Mouse (Mus musculus) kidney, embryonic 16.5 days (tissue): ENCODE measurements around the gene Gm30191. TPM values are rescaled to one million over a fixed set of nuclear protein-coding genes. Genes with fewer than 3 reads are reported as not detected.
"Not testable (repeated sequence)": the region's sequence is repeated elsewhere in the genome, so short reads cannot be mapped to it uniquely, and the experiment has no call there.

ENCODE experiments used
- ATAC-seq: fragments of 200-750 bp; cut with Nextera tagmentation; 2 replicates; pipeline ENCODE4 v1.8.0; 2017; ENCODE audit warnings: moderate TSS enrichment; ENCODE audit not compliant: low FRiP score, low TSS enrichment
- H3K27ac ChIP-seq: fragments of 300-500 bp; sonication (generic); 2 replicates; pipeline ENCODE4 v1.5.1; 2014; ENCODE audit warnings: low read length
- H3K27me3 ChIP-seq: fragments of 300-500 bp; sonication (generic); 2 replicates; pipeline ENCODE4 v1.6.1; 2014; ENCODE audit warnings: low read length, control low read depth, mixed read lengths; ENCODE audit not compliant: insufficient read depth
- H3K36me3 ChIP-seq: fragments of 300-500 bp; sonication (generic); 2 replicates; pipeline ENCODE4 v1.6.1; 2014; ENCODE audit warnings: low read length, control low read depth, mixed read lengths; ENCODE audit not compliant: insufficient read depth
- H3K4me1 ChIP-seq: fragments of 300-500 bp; sonication (generic); 2 replicates; pipeline ENCODE4 v1.6.1; 2014; ENCODE audit warnings: low read length, control low read depth, mixed read lengths; ENCODE audit not compliant: insufficient read depth
- H3K4me2 ChIP-seq: fragments of 300-500 bp; sonication (generic); replicated peaks from 2 replicates; pipeline ENCODE4 v1.6.1; 2014; ENCODE audit warnings: low read depth, low read length
- H3K4me3 ChIP-seq: fragments of 300-500 bp; sonication (generic); 2 replicates; pipeline ENCODE4 v1.5.1; 2014; ENCODE audit warnings: mild to moderate bottlenecking, low read length
- H3K9ac ChIP-seq: fragments of 300-500 bp; sonication (generic); replicated peaks from 2 replicates; pipeline ENCODE4 v1.6.1; 2014; ENCODE audit warnings: low read length
- H3K9me3 ChIP-seq: fragments of 300-500 bp; sonication (generic); 2 replicates; pipeline ENCODE4 v1.6.1; 2016; ENCODE audit warnings: low read length, control low read depth
- WGBS: fragments of 180-500 bp; shearing (Covaris S2); extraction: QIAGEN DNeasy Blood & Tissue Kit; methylation state at CpG from one replicate; pipeline ENCODE4 v1.1.7; 2014; 5-methylcytosine and 5-hydroxymethylcytosine counted together
- polyA plus RNA-seq: library from polyadenylated mRNA; unstranded; fragments of >200 nt; fragmentation: Nextera tagmentation; extraction: Ambion mirVana; gene quantifications from 2 replicates; pipeline ENCODE4 v1.2.1, GENCODE M21; 2015

Gm30191 gene
- polyA plus RNA-seq, 1 experiment from 2014 or later, result not detected

DNA sequence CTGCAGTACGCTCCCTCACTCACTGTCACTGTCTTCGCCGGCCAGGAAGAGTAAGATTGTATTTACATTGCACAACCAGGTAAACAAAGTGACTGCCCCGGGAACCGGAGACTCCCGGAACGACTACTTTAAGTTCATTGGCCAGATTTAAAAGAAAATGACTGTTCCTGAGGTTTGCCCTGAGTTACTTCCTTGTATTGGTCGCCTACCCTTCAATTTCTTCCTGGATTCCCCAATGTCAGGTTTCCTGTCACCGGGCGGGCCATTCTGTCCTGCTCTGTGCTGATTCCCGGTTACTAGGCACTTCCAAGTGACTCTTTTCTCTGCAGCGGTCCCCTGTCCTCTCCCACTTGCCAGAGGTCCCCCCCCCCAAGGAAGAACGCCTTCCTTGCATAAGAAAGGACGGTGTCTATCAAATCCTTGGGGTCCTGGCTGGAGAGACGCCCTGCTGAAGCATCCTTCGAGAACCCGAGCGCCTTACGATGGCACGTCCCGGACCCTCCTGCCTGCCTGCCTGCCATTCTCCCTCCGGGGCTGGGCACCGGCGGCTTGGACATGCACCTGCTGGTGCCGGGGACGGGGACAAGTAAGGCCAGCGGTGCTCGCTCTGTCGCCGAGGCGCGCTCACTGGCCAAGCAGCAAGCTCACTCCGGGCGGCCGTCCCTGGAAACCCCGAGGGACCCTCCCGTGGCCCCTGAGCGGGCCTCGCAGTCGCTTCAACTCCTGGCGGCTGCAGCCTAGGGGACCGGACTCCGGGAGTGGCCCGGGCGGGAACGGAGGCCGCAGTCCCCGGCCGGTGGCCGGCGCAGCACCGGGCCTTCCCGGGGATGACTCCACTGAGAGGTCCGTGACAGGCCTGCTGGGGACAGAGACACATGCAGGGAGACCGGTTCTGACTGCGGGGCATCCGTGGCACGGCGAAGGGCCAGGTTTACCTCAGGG, 39.8 kb downstream of the Gm30191 start:
- Histone ChIP-seq H3K4me1 (peaks cover 22% of the 10 kb centered on the region), H3K4me2 (peak overlapping the region; percentile 70), H3K9me3 (no peaks in the 10 kb centered on the region), H3K9ac (peak overlapping the region; percentile 81), H3K27ac (peak overlapping the region; percentile 39; the same call in 1 of the 2 replicates), H3K27me3 (no peaks in the 10 kb centered on the region), H3K36me3 (peaks cover 17% of the 10 kb centered on the region), H3K4me3 (peak overlapping the region; percentile 72)
- peak; percentile 43 for ATAC-seq
- WGBS, result 1% methylated on average over 59 of the region's 59 CpGs

DNA sequence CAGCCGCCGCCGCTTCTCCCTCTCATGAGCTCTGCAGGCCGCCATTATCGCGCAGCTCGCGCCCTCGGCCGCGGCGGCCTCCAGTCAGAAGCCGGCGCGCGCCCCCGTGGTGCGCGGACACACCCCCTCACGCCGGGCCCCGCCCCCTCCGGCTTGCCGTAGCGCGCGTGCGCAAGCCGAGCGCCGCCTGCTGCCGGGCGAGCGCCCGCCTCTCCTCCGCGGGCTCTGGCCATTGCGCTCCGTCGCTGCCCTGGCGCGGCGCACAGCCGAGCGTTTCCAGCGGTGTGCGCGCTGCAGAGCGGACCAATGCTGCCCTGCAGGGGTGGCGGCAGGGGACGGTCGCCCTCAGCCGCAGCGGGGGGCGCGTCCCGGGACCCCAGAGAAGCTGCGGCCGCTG, 40.4 kb downstream of the Gm30191 start:
- H3K4me3 ChIP-seq, result peak overlapping the region; percentile 72
- H3K27ac ChIP-seq, result peak overlapping the region; percentile 97
- H3K36me3 ChIP-seq, result peaks cover 15% of the 10 kb centered on the region
- H3K4me2 ChIP-seq, result peak overlapping the region; percentile 70
- peaks cover 22% of the 10 kb centered on the region for H3K4me1 ChIP-seq
- H3K9ac ChIP-seq, result peak overlapping the region; percentile 81
- no peaks in the 10 kb centered on the region for H3K27me3 ChIP-seq
- under 1% methylated on average over 51 of the region's 59 CpGs for WGBS
- peak; percentile 97 for ATAC-seq
- no peaks in the 10 kb centered on the region for H3K9me3 ChIP-seq

DNA sequence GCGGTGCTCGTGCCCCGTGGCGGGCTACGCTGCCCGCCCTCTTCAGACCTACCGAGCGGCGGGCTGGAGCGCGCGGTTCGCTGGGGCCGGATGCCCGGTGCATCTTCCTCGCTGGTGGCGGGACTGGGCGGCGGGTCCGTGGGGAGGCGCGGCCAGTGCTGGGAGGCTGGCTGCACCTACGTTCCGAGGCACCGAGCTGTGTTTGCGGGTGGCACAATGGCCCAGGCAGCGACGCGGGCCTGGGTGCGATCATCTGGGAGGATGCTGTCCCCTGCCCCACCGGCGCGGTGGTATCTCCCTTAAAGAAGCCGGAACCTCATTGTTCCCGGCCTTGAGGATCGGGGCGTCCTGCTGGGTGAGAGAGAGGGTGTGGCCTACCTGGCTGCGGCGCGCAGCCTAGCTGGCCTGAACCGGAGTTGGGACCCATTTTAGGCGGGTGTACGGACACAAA, 40.9 kb downstream of the Gm30191 start, which contains the start of gene Pdik1l:
Pdik1l (minus strand) TSS at position 321 of the 451 bp plus-strand sequence.
- H3K27ac ChIP-seq, result peak within 1 kb of the TSS; percentile 97
- H3K36me3 ChIP-seq, result peaks cover 13% of the 10 kb centered on the region; the same call in 1 of the 2 replicates
- H3K27me3 ChIP-seq, result peaks cover 3% of the 10 kb centered on the region; the same call in 1 of the 2 replicates
- peak; percentile 89 for ATAC-seq
- no peaks in the 10 kb centered on the region for H3K9me3 ChIP-seq
- H3K4me2 ChIP-seq, result peak within 1 kb of the TSS; percentile 70
- H3K4me3 ChIP-seq, result peak within 1 kb of the TSS; percentile 72
- peaks cover 22% of the 10 kb centered on the region for H3K4me1 ChIP-seq
- peak within 1 kb of the TSS; percentile 81 for H3K9ac ChIP-seq
- WGBS, result under 1% methylated on average over 43 of the region's 43 CpGs

DNA sequence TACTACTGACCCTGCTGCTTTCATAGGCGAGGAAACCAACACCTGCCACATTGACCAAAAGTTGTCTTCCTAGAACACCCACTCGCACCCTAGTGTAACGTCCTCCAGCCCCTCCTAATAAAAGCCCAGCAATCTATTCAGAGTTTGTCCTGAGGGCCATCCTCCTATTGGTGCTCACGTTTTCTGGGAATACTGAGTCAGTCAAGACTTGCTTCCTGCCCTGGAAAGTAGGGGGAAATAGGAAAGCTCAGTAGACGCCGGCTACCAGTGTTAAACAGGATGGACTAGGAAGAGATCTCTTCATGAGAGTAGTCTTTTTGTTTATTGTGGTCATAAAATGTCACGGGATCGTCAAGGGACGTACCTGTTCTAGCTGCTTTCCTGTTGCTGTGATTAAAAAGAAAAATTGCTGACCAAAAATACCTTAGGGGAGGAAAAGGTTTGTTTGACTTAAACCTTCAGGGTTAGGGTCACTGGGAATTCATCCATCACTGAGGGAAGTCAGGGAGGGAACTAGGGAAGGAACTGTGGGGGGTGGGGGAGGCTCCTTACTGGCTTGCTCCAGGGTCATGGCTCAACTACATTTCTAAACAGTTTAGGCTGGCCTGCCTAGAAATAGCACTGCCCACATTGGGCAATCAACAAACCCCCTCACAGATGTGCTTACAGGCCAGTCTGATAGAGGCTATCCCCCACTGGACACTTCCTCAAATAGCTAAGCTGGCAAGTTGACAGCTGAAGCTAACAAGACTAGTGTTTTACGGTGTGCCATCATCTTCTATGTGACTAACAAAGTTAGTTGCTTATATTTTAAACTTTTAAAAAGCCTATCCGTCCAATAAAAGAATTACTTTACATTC, 41.9 kb downstream of the Gm30191 start:
- 13% methylated on average over 11 of the region's 11 CpGs for WGBS
- Histone ChIP-seq H3K9ac (peak overlapping the region; percentile 81), H3K4me1 (peaks cover 22% of the 10 kb centered on the region), H3K36me3 (0 out of 2 replicates have a peak, but pooled peaks cover 7% of the 10 kb centered on the region), H3K27ac (peak overlapping the region; percentile 97), H3K9me3 (no peaks in the 10 kb centered on the region), H3K4me3 (peak overlapping the region; percentile 72), H3K4me2 (peak overlapping the region; percentile 70), H3K27me3 (peaks cover 6% of the 10 kb centered on the region; the same call in 1 of the 2 replicates)
- no peak for ATAC-seq

DNA sequence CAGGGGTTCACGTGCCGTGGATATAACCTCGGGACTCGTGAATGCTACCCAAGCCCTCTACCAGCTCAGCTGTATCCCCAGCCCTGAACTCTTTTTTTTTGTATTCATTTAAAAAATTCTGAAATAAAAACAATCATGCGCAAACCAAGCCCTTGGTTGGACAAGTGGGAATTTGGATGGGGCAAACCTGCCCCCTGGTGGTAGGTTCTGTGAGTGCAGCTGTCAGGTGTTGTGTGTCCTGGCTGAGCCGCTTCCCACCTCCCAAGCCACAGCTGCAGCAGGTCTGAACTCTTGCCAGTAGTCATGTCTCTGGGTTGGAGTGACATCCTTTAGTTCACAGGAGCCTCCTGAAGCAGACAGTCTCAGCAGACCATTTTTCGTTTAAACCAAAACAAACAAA, 45.3 kb downstream of the Gm30191 start:
- H3K4me3 ChIP-seq, result no peak overlapping the region
- H3K9me3 ChIP-seq, result peaks cover 3% of the 10 kb centered on the region; the same call in 1 of the 2 replicates
- no peak for ATAC-seq
- H3K27ac ChIP-seq, result no peak overlapping the region
- H3K36me3 ChIP-seq, result no peaks in the 10 kb centered on the region
- no peak overlapping the region for H3K9ac ChIP-seq
- peaks cover 6% of the 10 kb centered on the region; the same call in 1 of the 2 replicates for H3K27me3 ChIP-seq
- H3K4me1 ChIP-seq, result peaks cover 14% of the 10 kb centered on the region
- 19% methylated on average over 7 of the region's 7 CpGs for WGBS
- H3K4me2 ChIP-seq, result no peak overlapping the region

DNA sequence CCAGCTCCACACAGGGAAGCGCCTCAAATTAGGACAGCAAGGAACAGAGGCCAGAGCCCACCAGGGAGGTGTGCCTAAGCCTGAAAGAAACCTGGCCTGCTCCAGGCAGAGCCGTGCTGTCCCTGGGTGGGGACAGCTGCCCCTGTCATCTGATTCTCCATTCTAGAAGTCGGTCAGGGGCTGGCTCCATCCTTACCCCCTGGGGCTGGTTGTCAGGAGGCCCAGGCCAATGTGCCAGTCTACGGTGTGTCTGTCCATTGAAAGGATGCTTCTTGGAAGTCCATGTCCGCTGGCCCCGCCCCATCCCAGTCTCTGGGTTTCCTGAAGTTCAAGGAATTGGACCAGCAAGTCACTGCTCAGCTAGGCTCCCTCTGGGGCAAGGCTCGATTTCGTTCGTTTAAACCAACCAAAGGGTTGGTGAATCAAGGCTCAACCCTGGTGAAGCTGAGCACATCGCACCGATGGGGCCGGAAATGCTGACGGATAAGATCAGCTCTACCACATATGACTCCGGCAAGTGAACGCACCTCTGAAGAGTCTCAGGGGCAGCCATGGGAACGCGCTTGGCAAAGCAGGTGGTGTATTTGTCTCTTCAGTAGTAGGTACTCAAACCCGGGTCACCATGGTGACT, 46.4 kb downstream of the Gm30191 start:
- Histone ChIP-seq H3K4me2 (no peak overlapping the region), H3K9me3 (peaks cover 3% of the 10 kb centered on the region; the same call in 1 of the 2 replicates), H3K4me1 (peaks cover 12% of the 10 kb centered on the region), H3K27me3 (peaks cover 6% of the 10 kb centered on the region; the same call in 1 of the 2 replicates), H3K4me3 (no peak overlapping the region), H3K27ac (no peak overlapping the region), H3K36me3 (no peaks in the 10 kb centered on the region), H3K9ac (no peak overlapping the region)
- WGBS, result 67% methylated on average over 18 of the region's 18 CpGs
- ATAC-seq, result no peak

DNA sequence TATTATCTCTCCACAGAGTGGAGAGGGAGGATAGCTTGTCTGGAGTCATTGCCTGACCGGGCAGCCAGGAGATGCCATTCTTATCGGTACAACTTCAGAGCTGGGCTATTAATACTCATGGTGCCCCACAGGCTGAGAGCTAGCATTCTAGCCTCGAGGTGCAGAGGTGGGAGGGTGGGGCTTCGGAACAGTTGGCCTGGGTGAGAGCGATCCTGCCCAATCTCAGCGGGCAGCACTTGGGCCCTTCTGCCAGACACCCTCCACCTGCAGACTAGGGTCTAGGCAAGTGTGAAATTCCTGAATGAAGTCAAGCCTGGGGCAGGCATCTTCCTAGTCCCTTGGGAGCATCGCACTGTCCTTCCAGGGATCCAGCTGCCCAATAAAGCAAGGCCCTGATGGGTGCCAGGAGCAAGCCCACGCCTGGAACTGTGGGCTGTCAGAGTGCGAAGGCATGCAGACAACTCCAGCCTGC, 47.0 kb downstream of the Gm30191 start:
- peaks cover 7% of the 10 kb centered on the region for H3K4me1 ChIP-seq
- no peak for ATAC-seq
- H3K4me3 ChIP-seq, result no peak overlapping the region
- no peak overlapping the region for H3K4me2 ChIP-seq
- no peaks in the 10 kb centered on the region for H3K36me3 ChIP-seq
- WGBS, result 59% methylated on average over 9 of the region's 9 CpGs
- peaks cover 6% of the 10 kb centered on the region; the same call in 1 of the 2 replicates for H3K27me3 ChIP-seq
- no peak overlapping the region for H3K9ac ChIP-seq
- no peak overlapping the region for H3K27ac ChIP-seq
- peaks cover 3% of the 10 kb centered on the region; the same call in 1 of the 2 replicates for H3K9me3 ChIP-seq

DNA sequence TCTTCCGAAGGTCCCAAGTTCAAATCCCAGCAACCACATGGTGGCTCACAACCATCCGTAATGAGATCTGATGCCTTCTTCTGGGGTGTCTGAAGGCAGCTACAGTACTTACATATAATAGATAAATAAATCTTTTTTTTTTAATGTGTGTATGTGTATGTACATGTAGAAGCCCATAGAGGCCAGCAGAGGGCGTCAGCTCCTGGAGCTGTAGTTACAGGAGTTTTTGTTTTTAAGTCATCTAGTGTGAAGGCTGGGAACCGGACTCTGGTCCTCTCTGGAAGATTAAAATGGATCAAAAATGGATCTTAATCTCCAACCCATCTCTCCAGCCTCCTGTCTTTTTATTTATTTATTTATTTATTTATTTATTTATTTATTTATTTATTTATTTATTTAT, 49.4 kb downstream of the Gm30191 start:
- not testable (repeated sequence) for H3K9ac ChIP-seq, ATAC-seq
- 82% methylated on average over 4 of the region's 4 CpGs for WGBS

DNA sequence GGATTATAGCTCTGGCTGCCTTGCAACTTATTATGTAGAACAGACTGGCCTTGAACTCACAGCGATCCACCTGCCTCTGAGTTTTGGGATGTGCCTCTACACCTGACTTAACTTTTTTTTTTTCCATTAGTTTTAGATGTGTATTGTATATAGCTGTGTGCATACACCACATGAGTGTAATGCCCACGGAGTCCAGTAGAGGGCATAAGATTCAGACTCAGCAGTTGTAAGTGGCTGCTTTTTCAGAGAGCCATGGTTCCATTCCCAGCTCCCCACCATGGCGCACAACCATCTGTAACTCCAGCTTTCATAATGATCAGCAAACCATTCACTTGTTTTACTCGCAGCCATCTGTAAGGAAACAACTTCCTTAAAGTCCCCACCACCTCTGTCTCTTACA, 49.8 kb downstream of the Gm30191 start:
- WGBS, result 87% methylated on average over 4 of the region's 4 CpGs
- no peak for ATAC-seq
- no peaks in the 10 kb centered on the region for H3K36me3 ChIP-seq
- H3K9me3 ChIP-seq, result peaks cover 3% of the 10 kb centered on the region; the same call in 1 of the 2 replicates
- no peak overlapping the region for H3K4me2 ChIP-seq
- H3K27ac ChIP-seq, result no peak overlapping the region
- H3K4me1 ChIP-seq, result no peaks in the 10 kb centered on the region
- no peak overlapping the region for H3K4me3 ChIP-seq
- no peak overlapping the region for H3K9ac ChIP-seq
- peaks cover 6% of the 10 kb centered on the region; the same call in 1 of the 2 replicates for H3K27me3 ChIP-seq

More for the DNA sequence above, 49.4 kb downstream of the Gm30191 start:
- not testable (repeated sequence) for H3K36me3 ChIP-seq, H3K4me2 ChIP-seq, H3K4me1 ChIP-seq, H3K4me3 ChIP-seq, H3K27me3 ChIP-seq, H3K9me3 ChIP-seq, H3K27ac ChIP-seq
